Mouse (Mus musculus) limb, embryonic 13.5 days (tissue): ENCODE results near the gene Gm43518. TPM values are rescaled to one million over a fixed set of nuclear protein-coding genes. Genes with fewer than 3 reads are reported as not detected.

Experiments used
- ATAC-seq: fragments of 200-750 bp; cut with Nextera tagmentation; 2 replicates; pipeline ENCODE4 v1.8.0; 2017; ENCODE audit warnings: low read depth, moderate number of reproducible peaks, moderate TSS enrichment; ENCODE audit not compliant: low FRiP score
- H3K27ac ChIP-seq: fragments of 300-500 bp; sonication (generic); 2 replicates; pipeline ENCODE4 v1.5.1; 2015; ENCODE audit warnings: inconsistent platforms, mild to moderate bottlenecking, moderate library complexity
- H3K27me3 ChIP-seq: fragments of 300-500 bp; sonication (generic); 2 replicates; pipeline ENCODE4 v1.6.1; 2015; ENCODE audit warnings: mild to moderate bottlenecking, inconsistent platforms
- H3K36me3 ChIP-seq: fragments of 300-500 bp; sonication (generic); 2 replicates; pipeline ENCODE4 v1.6.1; 2015; ENCODE audit warnings: inconsistent platforms, mild to moderate bottlenecking, moderate library complexity
- H3K4me1 ChIP-seq: fragments of 300-500 bp; sonication (generic); 2 replicates; pipeline ENCODE4 v1.6.1; 2015; ENCODE audit warnings: inconsistent platforms
- H3K4me2 ChIP-seq: fragments of 300-500 bp; sonication (generic); replicated peaks from 2 replicates; pipeline ENCODE4 v1.6.1; 2015; ENCODE audit warnings: inconsistent platforms, mild to moderate bottlenecking, moderate library complexity
- H3K4me3 ChIP-seq: fragments of 300-500 bp; sonication (generic); 2 replicates; pipeline ENCODE4 v1.5.1; 2015; ENCODE audit warnings: moderate library complexity, mild to moderate bottlenecking, inconsistent platforms
- H3K9ac ChIP-seq: fragments of 300-500 bp; sonication (generic); 2 replicates; pipeline ENCODE4 v1.6.1; 2015; ENCODE audit warnings: mild to moderate bottlenecking, inconsistent platforms
- H3K9me3 ChIP-seq: fragments of 300-500 bp; sonication (generic); 2 replicates; pipeline ENCODE4 v1.6.1; 2016; ENCODE audit warnings: inconsistent platforms
- WGBS: fragments of 180-500 bp; shearing (Covaris S2); methylation state at CpG from one replicate; pipeline ENCODE4 v1.1.7; 2015; 5-methylcytosine and 5-hydroxymethylcytosine counted together
- polyA plus RNA-seq: library from polyadenylated mRNA; unstranded; fragments of >200 nt; fragmentation: Nextera tagmentation; extraction: Ambion mirVana; gene quantifications from 2 replicates; pipeline ENCODE4 v1.2.1, GENCODE M21; 2015

Gene Gm43518
- polyA plus RNA-seq, 1 experiment from 2014 or later, result 4.1 TPM

GRCm38 (mm10) chr5:123935931-123936330 lies 8.7 kb downstream of the Gm43518 start:
- 90% methylated on average over 5 of the region's 5 CpGs for WGBS
- Histone ChIP-seq H3K9me3 (no peaks in the 10 kb centered on the region), H3K9ac (no peak overlapping the region), H3K4me2 (no peak overlapping the region), H3K27ac (no peak overlapping the region), H3K36me3 (no peaks in the 10 kb centered on the region), H3K4me3 (no peak overlapping the region), H3K4me1 (peaks cover 4% of the 10 kb centered on the region), H3K27me3 (no peaks in the 10 kb centered on the region)
- ATAC-seq, result no peak

GRCm38 (mm10) chr5:123938479-123938878 lies 11.3 kb downstream of the Gm43518 start:
- no peak overlapping the region for H3K4me2 ChIP-seq
- no peak overlapping the region for H3K4me3 ChIP-seq
- no peak overlapping the region for H3K9ac ChIP-seq
- H3K27ac ChIP-seq, result no peak overlapping the region
- no peaks in the 10 kb centered on the region for H3K4me1 ChIP-seq
- H3K9me3 ChIP-seq, result no peaks in the 10 kb centered on the region
- H3K27me3 ChIP-seq, result no peaks in the 10 kb centered on the region
- 86% methylated on average over 5 of the region's 5 CpGs for WGBS
- ATAC-seq, result no peak
- no peaks in the 10 kb centered on the region for H3K36me3 ChIP-seq

- Histone ChIP-seq H3K36me3 (no peaks in the 10 kb centered on the region), H3K4me3 (no peak overlapping the region), H3K27me3 (no peaks in the 10 kb centered on the region), H3K4me1 (no peaks in the 10 kb centered on the region), H3K27ac (no peak overlapping the region), H3K9ac (no peak overlapping the region), H3K9me3 (no peaks in the 10 kb centered on the region), H3K4me2 (no peak overlapping the region)
- ATAC-seq, result no peak
- WGBS, result 69% methylated on average over 4 of the region's 4 CpGs
Observed at GRCm38 (mm10) chr5:123946546-123946945, 19.3 kb downstream of the Gm43518 start.

GRCm38 (mm10) chr5:123947041-123947761 lies 20.0 kb downstream of the Gm43518 start:
- H3K4me3 ChIP-seq, result no peak overlapping the region
- no peak overlapping the region for H3K4me2 ChIP-seq
- no peak overlapping the region for H3K27ac ChIP-seq
- no peak overlapping the region for H3K9ac ChIP-seq
- WGBS, result 57% methylated on average over 7 of the region's 7 CpGs
- no peaks in the 10 kb centered on the region for H3K9me3 ChIP-seq
- ATAC-seq, result no peak
- H3K36me3 ChIP-seq, result no peaks in the 10 kb centered on the region
- no peaks in the 10 kb centered on the region for H3K27me3 ChIP-seq
- no peaks in the 10 kb centered on the region for H3K4me1 ChIP-seq

GRCm38 (mm10) chr5:123952365-123953045 lies 25.3 kb downstream of the Gm43518 start:
- H3K9me3 ChIP-seq, result no peaks in the 10 kb centered on the region

GRCm38 (mm10) chr5:123957213-123957612 lies 30.0 kb downstream of the Gm43518 start:
- Histone ChIP-seq H3K36me3 (no peaks in the 10 kb centered on the region), H3K4me3 (no peak overlapping the region), H3K27ac (no peak overlapping the region), H3K4me1 (peaks cover 12% of the 10 kb centered on the region), H3K9me3 (no peaks in the 10 kb centered on the region), H3K9ac (no peak overlapping the region), H3K27me3 (no peaks in the 10 kb centered on the region), H3K4me2 (no peak overlapping the region)
- 91% methylated on average over 8 of the region's 8 CpGs for WGBS
- no peak for ATAC-seq

More at GRCm38 (mm10) chr5:123952365-123953045, 25.3 kb downstream of the Gm43518 start:
- H3K27ac ChIP-seq, result no peak overlapping the region
- H3K27me3 ChIP-seq, result no peaks in the 10 kb centered on the region
- H3K4me3 ChIP-seq, result no peak overlapping the region
- peaks cover 12% of the 10 kb centered on the region for H3K4me1 ChIP-seq
- H3K36me3 ChIP-seq, result no peaks in the 10 kb centered on the region
- H3K4me2 ChIP-seq, result no peak overlapping the region
- 63% methylated on average over 5 of the region's 5 CpGs for WGBS
- no peak for ATAC-seq
- 0 out of 2 replicates have a peak overlapping the region, but pooled peaks have one; percentile 9 for H3K9ac ChIP-seq

- Histone ChIP-seq H3K4me1 (peaks cover 12% of the 10 kb centered on the region), H3K36me3 (no peaks in the 10 kb centered on the region), H3K4me2 (no peak overlapping the region), H3K9me3 (no peaks in the 10 kb centered on the region), H3K27me3 (no peaks in the 10 kb centered on the region), H3K9ac (no peak overlapping the region), H3K4me3 (no peak overlapping the region), H3K27ac (no peak overlapping the region)
- WGBS, result 66% methylated on average over 3 of the region's 3 CpGs
- no peak for ATAC-seq
Observed at GRCm38 (mm10) chr5:123959018-123959417, 31.8 kb downstream of the Gm43518 start.

- no peak overlapping the region for H3K4me3 ChIP-seq
- 78% methylated on average over 8 of the region's 8 CpGs for WGBS
- no peaks in the 10 kb centered on the region for H3K27me3 ChIP-seq
- H3K27ac ChIP-seq, result no peak overlapping the region
- H3K36me3 ChIP-seq, result no peaks in the 10 kb centered on the region
- H3K9ac ChIP-seq, result no peak overlapping the region
- ATAC-seq, result no peak
- H3K4me2 ChIP-seq, result no peak overlapping the region
- H3K4me1 ChIP-seq, result peaks cover 7% of the 10 kb centered on the region; the same call in 1 of the 2 replicates
- no peaks in the 10 kb centered on the region for H3K9me3 ChIP-seq
Observed at GRCm38 (mm10) chr5:123960129-123960528, 32.9 kb downstream of the Gm43518 start.

- Histone ChIP-seq H3K4me3 (no peak overlapping the region), H3K4me2 (no peak overlapping the region), H3K9me3 (no peaks in the 10 kb centered on the region), H3K9ac (no peak overlapping the region), H3K27ac (no peak overlapping the region), H3K27me3 (no peaks in the 10 kb centered on the region), H3K4me1 (peaks cover 2% of the 10 kb centered on the region; the same call in 1 of the 2 replicates), H3K36me3 (no peaks in the 10 kb centered on the region)
- 80% methylated on average over 12 of the region's 12 CpGs for WGBS
- no peak for ATAC-seq
Observed at GRCm38 (mm10) chr5:123961046-123961445, 33.8 kb downstream of the Gm43518 start.

- Histone ChIP-seq H3K27me3 (no peaks in the 10 kb centered on the region), H3K9ac (no peak overlapping the region), H3K4me3 (no peak overlapping the region), H3K27ac (no peak overlapping the region), H3K36me3 (no peaks in the 10 kb centered on the region), H3K4me2 (no peak overlapping the region), H3K9me3 (no peaks in the 10 kb centered on the region), H3K4me1 (no peaks in the 10 kb centered on the region)
- ATAC-seq, result no peak
- 96% methylated on average over 4 of the region's 4 CpGs for WGBS
Observed at GRCm38 (mm10) chr5:123964208-123964607, 37.0 kb downstream of the Gm43518 start.

- WGBS, result 92% methylated on average over 2 of the region's 2 CpGs
Observed at GRCm38 (mm10) chr5:123966759-123967158, 39.5 kb downstream of the Gm43518 start.

GRCm38 (mm10) chr5:123968468-123968867 lies 41.2 kb downstream of the Gm43518 start:
- no peak for ATAC-seq
- H3K9me3 ChIP-seq, result no peaks in the 10 kb centered on the region
- no peak overlapping the region for H3K4me3 ChIP-seq
- no peak overlapping the region for H3K4me2 ChIP-seq
- 79% methylated on average over 5 of the region's 5 CpGs for WGBS
- no peak overlapping the region for H3K27ac ChIP-seq
- H3K4me1 ChIP-seq, result no peaks in the 10 kb centered on the region
- H3K9ac ChIP-seq, result no peak overlapping the region
- H3K27me3 ChIP-seq, result peaks cover 13% of the 10 kb centered on the region
- no peaks in the 10 kb centered on the region for H3K36me3 ChIP-seq

More at GRCm38 (mm10) chr5:123966759-123967158, 39.5 kb downstream of the Gm43518 start:
- H3K9me3 ChIP-seq, result no peaks in the 10 kb centered on the region
- H3K27ac ChIP-seq, result no peak overlapping the region
- H3K9ac ChIP-seq, result no peak overlapping the region
- H3K27me3 ChIP-seq, result 0 out of 2 replicates have a peak, but pooled peaks cover 3% of the 10 kb centered on the region
- H3K36me3 ChIP-seq, result no peaks in the 10 kb centered on the region
- no peak overlapping the region for H3K4me3 ChIP-seq
- ATAC-seq, result no peak
- no peaks in the 10 kb centered on the region for H3K4me1 ChIP-seq
- H3K4me2 ChIP-seq, result no peak overlapping the region
